Mouse (Mus musculus) heart, postnatal 4 days (tissue): Measurements from ENCODE around the gene Evx2. TPM values are rescaled to one million over a fixed set of nuclear protein-coding genes. Genes with fewer than 3 reads are reported as not detected.
A peak's percentile ranks its signal among the peaks of the same experiment; 100 is the strongest.

Experiments
- DNase-seq: peaks from one replicate; pipeline ENCODE4 v3.0.0; 2021
- total RNA-seq, 2 experiments: library from RNA; stranded (reverse); gene quantifications; 2 replicates each; pipeline ENCODE4 v1.2.3; 2021

Evx2 gene
- total RNA-seq, 2 experiments from 2014 or later, result not detected

- no peak for DNase-seq
Measured at GRCm38 (mm10) chr2:74680561-74681398, 21.4 kb upstream of the Evx2 start.

- DNase-seq, result no peak
Measured at GRCm38 (mm10) chr2:74679980-74680379, 20.6 kb upstream of the Evx2 start.

GRCm38 (mm10) chr2:74679596-74679971 is 20.2 kb upstream of the Evx2 start:
- no peak for DNase-seq

- no peak for DNase-seq
Measured at GRCm38 (mm10) chr2:74678891-74679595, 19.7 kb upstream of the Evx2 start, which contains the start of gene Hoxd11. Hoxd11 (plus strand) TSS chr2:74679557.

- no peak for DNase-seq
Measured at GRCm38 (mm10) chr2:74677106-74677505, 17.7 kb upstream of the Evx2 start.

GRCm38 (mm10) chr2:74676376-74677052 is 17.2 kb upstream of the Evx2 start:
- no peak for DNase-seq

GRCm38 (mm10) chr2:74675666-74676282 is 16.4 kb upstream of the Evx2 start:
- DNase-seq, result no peak

GRCm38 (mm10) chr2:74674881-74675665 is 15.7 kb upstream of the Evx2 start, which contains the start of gene Hoxd12:
Hoxd12 (plus strand) TSS chr2:74675013.
- no peak for DNase-seq

- no peak for DNase-seq
Measured at GRCm38 (mm10) chr2:74673835-74674425, 14.6 kb upstream of the Evx2 start.

- DNase-seq, result peak; percentile 75
Measured at GRCm38 (mm10) chr2:74672481-74673362, 13.4 kb upstream of the Evx2 start.

GRCm38 (mm10) chr2:74671847-74672246 is 12.5 kb upstream of the Evx2 start:
- DNase-seq, result no peak

- no peak for DNase-seq
Measured at GRCm38 (mm10) chr2:74670632-74671188, 11.4 kb upstream of the Evx2 start.

- no peak for DNase-seq
Measured at GRCm38 (mm10) chr2:74669650-74670235, 10.4 kb upstream of the Evx2 start.

- DNase-seq, result no peak
Measured at GRCm38 (mm10) chr2:74669230-74669578, 9.8 kb upstream of the Evx2 start.

GRCm38 (mm10) chr2:74668370-74669229 is 9.2 kb upstream of the Evx2 start:
- no peak for DNase-seq

- DNase-seq, result no peak
Measured at GRCm38 (mm10) chr2:74667842-74668357, 8.5 kb upstream of the Evx2 start, which contains the start of gene Hoxd13. Hoxd13 (plus strand) TSS chr2:74668310.

- DNase-seq, result no peak
Measured at GRCm38 (mm10) chr2:74667191-74667841, 8.0 kb upstream of the Evx2 start.

- no peak for DNase-seq
Measured at GRCm38 (mm10) chr2:74666411-74666810, 7.1 kb upstream of the Evx2 start.
